Mouse (Mus musculus) neural tube, embryonic 15.5 days (tissue): ENCODE measurements around the gene Flt3. TPM values are rescaled to one million over a fixed set of nuclear protein-coding genes. Genes with fewer than 3 reads are reported as not detected.

Experiments used
- ATAC-seq: fragments of 200-750 bp; cut with Nextera tagmentation; 2 replicates; pipeline ENCODE4 v1.8.0; 2017; ENCODE audit warnings: mild to moderate bottlenecking, moderate TSS enrichment, moderate library complexity; ENCODE audit not compliant: low FRiP score
- H3K27ac ChIP-seq: fragments of 300-500 bp; sonication (generic); replicated peaks from 2 replicates; pipeline ENCODE4 v1.5.1; 2015; ENCODE audit warnings: mild to moderate bottlenecking, inconsistent platforms
- H3K27me3 ChIP-seq: fragments of 300-500 bp; sonication (generic); replicated peaks from 2 replicates; pipeline ENCODE4 v1.6.1; 2015; ENCODE audit warnings: inconsistent platforms
- H3K36me3 ChIP-seq: fragments of 300-500 bp; sonication (generic); 2 replicates; pipeline ENCODE4 v1.6.1; 2015; ENCODE audit warnings: inconsistent platforms
- H3K4me1 ChIP-seq: fragments of 300-500 bp; sonication (generic); 2 replicates; pipeline ENCODE4 v1.6.1; 2015; ENCODE audit warnings: inconsistent platforms
- H3K4me2 ChIP-seq: fragments of 300-500 bp; sonication (generic); 2 replicates; pipeline ENCODE4 v1.6.1; 2015; ENCODE audit warnings: inconsistent platforms, mild to moderate bottlenecking, moderate library complexity
- H3K4me3 ChIP-seq: fragments of 300-500 bp; sonication (generic); replicated peaks from 2 replicates; pipeline ENCODE4 v1.5.1; 2015; ENCODE audit warnings: mild to moderate bottlenecking, inconsistent platforms
- H3K9ac ChIP-seq: fragments of 300-500 bp; sonication (generic); replicated peaks from 2 replicates; pipeline ENCODE4 v1.6.1; 2015; ENCODE audit warnings: mild to moderate bottlenecking, inconsistent platforms
- H3K9me3 ChIP-seq: fragments of 300-500 bp; sonication (generic); replicated peaks from 2 replicates; pipeline ENCODE4 v1.6.1; 2016; ENCODE audit warnings: inconsistent platforms
- WGBS: fragments of 180-500 bp; shearing (Covaris S2); methylation state at CpG from one replicate; pipeline ENCODE4 v1.1.7; 2015; ENCODE audit warnings: mixed read lengths; 5-methylcytosine and 5-hydroxymethylcytosine counted together
- polyA plus RNA-seq: library from polyadenylated mRNA; unstranded; fragments of >200 nt; fragmentation: Nextera tagmentation; extraction: Ambion mirVana; gene quantifications from 2 replicates; pipeline ENCODE4 v1.2.1, GENCODE M21; 2015

The Flt3 gene
- polyA plus RNA-seq, 1 experiment from 2014 or later: 2.6 TPM

DNA sequence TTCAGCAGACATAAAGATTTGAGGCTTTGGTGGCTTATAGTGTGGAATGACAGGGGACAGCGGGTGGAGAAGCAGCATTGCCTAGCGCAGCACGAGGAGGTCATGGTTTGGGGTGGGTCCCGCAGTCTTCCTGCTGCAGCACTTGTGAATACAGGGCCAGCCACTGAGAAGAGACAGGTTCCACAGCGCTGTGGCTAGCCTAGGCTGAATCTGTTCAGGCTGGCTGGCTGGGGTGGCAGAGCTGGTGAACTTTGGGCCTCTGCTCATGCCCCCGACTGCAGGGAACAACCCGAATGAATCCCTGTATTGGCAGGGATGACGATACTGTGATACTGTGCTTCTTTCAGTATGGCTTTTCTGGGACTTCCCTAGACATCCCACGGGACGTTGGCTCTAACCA is 56.4 kb downstream of the Flt3 start:
- WGBS: 90% methylated on average over 10 of the region's 10 CpGs
- Histone ChIP-seq H3K4me1 (no peaks in the 10 kb centered on the region), H3K9ac (no peak overlapping the region), H3K4me3 (no peak overlapping the region), H3K36me3 (no peaks in the 10 kb centered on the region), H3K9me3 (no peaks in the 10 kb centered on the region), H3K27me3 (no peaks in the 10 kb centered on the region), H3K4me2 (no peak overlapping the region), H3K27ac (no peak overlapping the region)
- ATAC-seq: no peak

DNA sequence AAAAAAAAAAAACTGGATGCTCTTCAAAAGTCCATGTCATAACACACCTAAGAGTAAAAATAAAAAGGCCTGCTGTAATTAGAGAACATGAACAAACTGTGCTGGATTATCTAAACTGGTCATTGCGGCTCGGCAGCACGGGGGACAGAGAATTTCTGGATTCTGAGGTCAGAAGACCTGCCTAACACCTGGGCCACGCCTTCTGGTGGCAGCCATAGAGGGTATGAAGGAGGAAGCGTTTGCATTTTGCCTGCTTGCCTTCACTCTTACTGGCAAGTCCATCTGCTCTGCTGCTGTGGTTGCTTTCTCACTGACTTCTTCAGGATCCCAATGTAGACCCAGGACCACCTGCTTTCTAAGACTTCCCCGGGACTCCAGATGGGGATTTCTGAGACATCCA is 57.4 kb downstream of the Flt3 start:
- Histone ChIP-seq H3K9me3 (no peaks in the 10 kb centered on the region), H3K9ac (no peak overlapping the region), H3K4me2 (no peak overlapping the region), H3K4me1 (no peaks in the 10 kb centered on the region), H3K27me3 (no peaks in the 10 kb centered on the region), H3K4me3 (no peak overlapping the region), H3K36me3 (no peaks in the 10 kb centered on the region), H3K27ac (no peak overlapping the region)
- 91% methylated on average over 6 of the region's 6 CpGs for WGBS
- no peak for ATAC-seq

DNA sequence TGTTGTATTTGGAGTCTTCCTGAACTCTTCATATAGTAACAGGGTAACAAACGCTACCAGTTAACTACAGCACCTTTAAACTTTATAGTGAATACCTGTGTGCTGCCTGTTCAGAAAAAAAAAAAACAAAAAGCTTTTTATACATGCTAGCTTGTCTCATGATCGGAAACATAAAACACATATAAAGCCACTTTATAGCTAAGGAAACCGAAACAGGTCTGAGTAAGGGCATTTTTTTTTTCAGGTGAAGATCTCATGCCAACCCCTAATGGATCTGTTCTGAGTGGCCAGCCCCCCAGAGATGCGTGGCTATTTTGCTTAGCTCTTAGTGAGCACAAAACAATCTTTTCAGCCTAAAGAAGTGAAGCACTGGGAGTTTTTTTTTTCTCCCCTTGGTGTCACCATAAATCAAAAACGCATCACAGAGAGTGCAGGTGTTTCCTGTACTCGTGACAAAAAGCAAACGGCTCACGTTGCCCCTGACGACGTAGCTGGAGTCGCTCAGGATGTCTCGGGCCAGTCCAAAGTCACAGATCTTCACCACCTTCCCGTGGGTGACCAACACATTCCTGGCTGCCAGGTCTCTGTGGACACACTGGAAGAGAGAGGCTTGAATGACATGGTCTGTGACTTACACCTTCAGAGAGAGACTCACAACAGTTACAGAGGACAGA is 59.4 kb downstream of the Flt3 start:
- Histone ChIP-seq H3K27me3 (no peaks in the 10 kb centered on the region), H3K4me1 (no peaks in the 10 kb centered on the region), H3K4me3 (no peak overlapping the region), H3K36me3 (no peaks in the 10 kb centered on the region), H3K4me2 (no peak overlapping the region), H3K27ac (no peak overlapping the region), H3K9ac (no peak overlapping the region), H3K9me3 (no peaks in the 10 kb centered on the region)
- WGBS: 55% methylated on average over 13 of the region's 13 CpGs
- no peak for ATAC-seq

DNA sequence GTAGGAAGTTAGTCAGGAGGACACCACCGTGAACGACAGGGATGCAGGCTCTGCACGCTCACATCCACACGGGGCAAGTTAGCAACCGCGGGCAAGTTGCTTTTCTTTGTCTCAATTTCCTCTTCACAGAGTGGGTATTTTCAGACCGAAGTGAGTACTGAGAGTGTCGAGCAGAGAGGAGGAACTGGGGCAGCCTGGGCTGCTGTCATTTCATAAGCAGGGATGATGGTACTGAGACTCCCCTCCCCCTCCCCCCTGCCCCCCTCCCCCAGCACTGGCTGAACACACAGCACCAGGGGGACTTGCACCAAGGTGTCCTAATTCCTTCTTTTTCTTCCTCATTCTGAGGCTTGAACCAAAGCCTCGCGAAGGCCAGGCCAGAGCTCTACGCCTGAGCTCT is 60.7 kb downstream of the Flt3 start:
- Histone ChIP-seq H3K27me3 (no peaks in the 10 kb centered on the region), H3K4me1 (no peaks in the 10 kb centered on the region), H3K4me3 (no peak overlapping the region), H3K9me3 (no peaks in the 10 kb centered on the region), H3K4me2 (no peak overlapping the region), H3K27ac (no peak overlapping the region), H3K36me3 (no peaks in the 10 kb centered on the region), H3K9ac (no peak overlapping the region)
- WGBS: 90% methylated on average over 11 of the region's 11 CpGs
- ATAC-seq: no peak

DNA sequence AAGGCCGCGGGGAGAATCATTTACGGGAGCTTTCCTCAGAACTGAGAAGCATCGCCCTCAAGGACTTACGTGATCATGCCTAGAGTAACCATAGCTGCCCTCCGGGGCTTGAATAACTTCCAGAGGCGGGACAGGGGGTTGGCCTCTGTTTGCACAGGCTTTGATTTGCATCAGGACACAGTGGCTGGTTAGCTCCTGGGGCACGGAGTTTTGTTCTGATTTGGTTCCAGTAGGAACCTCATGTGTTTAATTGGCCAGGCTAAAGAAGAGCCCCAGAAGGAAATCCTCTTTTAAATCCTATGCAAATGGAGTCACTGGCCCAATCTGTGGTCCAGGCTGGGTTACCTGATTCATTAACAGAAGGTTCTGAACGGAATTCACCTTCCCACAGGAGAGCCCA is 61.3 kb downstream of the Flt3 start:
- no peak overlapping the region for H3K27ac ChIP-seq
- no peak overlapping the region for H3K9ac ChIP-seq
- H3K36me3 ChIP-seq: no peaks in the 10 kb centered on the region
- H3K4me1 ChIP-seq: no peaks in the 10 kb centered on the region
- no peaks in the 10 kb centered on the region for H3K9me3 ChIP-seq
- no peaks in the 10 kb centered on the region for H3K27me3 ChIP-seq
- WGBS: 65% methylated on average over 9 of the region's 9 CpGs
- H3K4me3 ChIP-seq: no peak overlapping the region
- H3K4me2 ChIP-seq: no peak overlapping the region
- ATAC-seq: no peak

DNA sequence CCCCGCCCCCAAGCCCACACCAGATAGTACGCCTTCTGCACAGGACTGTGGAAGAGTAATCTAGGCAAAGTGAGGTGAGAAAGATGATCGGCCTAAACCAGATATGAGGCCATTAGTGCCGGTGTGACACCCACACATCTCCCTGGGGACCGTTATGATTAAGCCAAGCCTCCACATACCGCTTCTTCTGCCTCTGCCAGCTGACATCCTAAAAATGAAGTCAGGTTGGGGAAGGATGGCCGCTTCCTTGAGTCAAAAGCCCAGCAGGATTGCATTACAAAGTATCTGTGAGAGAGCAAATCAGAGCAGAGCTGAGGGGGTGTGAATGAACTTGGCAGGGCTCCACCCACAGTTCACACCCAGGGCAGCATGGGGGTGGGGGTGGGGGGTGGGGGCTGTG is 67.6 kb downstream of the Flt3 start:
- WGBS: 32% methylated on average over 7 of the region's 7 CpGs
- no peaks in the 10 kb centered on the region for H3K4me1 ChIP-seq
- H3K4me2 ChIP-seq: no peak overlapping the region
- H3K36me3 ChIP-seq: no peaks in the 10 kb centered on the region
- no peak overlapping the region for H3K9ac ChIP-seq
- H3K4me3 ChIP-seq: no peak overlapping the region
- H3K27ac ChIP-seq: no peak overlapping the region
- H3K27me3 ChIP-seq: no peaks in the 10 kb centered on the region; the same call in 1 of the 2 replicates
- H3K9me3 ChIP-seq: no peaks in the 10 kb centered on the region
- ATAC-seq: no peak

DNA sequence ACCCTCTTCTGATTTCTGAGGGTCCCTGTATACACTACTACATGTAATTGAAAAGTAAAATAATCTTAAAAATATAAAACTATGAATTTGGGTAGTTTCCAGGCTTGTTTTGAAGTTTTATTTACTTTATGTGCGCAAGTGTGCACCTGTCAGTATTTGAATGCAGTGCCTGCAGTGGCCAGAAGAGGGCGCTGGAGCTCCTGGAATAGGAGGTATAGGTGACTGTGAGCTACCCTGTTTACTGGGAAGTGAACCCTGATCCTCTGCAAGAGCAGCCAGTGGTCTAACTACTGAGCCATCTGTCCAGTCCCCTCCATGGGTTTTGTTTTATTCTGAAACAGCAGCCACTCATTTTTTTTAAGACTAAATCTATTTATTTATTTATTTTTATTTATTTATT is 68.7 kb downstream of the Flt3 start:
- 51% methylated on average over 2 of the region's 2 CpGs for WGBS
- H3K4me3 ChIP-seq: no peak overlapping the region
- no peaks in the 10 kb centered on the region for H3K9me3 ChIP-seq
- H3K4me1 ChIP-seq: no peaks in the 10 kb centered on the region
- no peak overlapping the region for H3K27ac ChIP-seq
- H3K9ac ChIP-seq: no peak overlapping the region
- no peak for ATAC-seq
- no peak overlapping the region for H3K4me2 ChIP-seq
- no peaks in the 10 kb centered on the region; the same call in 1 of the 2 replicates for H3K27me3 ChIP-seq
- no peaks in the 10 kb centered on the region for H3K36me3 ChIP-seq

DNA sequence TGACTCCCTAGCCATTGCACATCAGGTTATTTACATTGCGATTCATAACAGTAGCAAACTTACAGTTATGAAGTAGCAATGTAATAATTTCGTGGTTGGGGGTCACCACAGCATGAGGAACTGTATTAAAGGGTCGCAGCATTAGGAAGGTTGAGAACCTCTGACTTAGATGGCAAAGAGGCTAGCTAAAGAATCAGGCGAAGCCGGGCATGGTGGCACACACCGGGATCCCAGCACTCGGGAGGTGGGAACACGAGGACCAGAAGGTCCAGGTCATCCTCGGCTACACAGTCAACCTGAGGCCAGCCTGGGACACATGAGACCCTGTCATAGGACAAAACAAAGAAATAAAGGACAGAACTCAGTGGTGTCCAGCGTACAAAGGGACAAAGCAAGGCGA is 70.3 kb downstream of the Flt3 start:
- Histone ChIP-seq H3K4me2 (no peak overlapping the region), H3K9me3 (no peaks in the 10 kb centered on the region), H3K27ac (no peak overlapping the region), H3K9ac (no peak overlapping the region), H3K4me1 (no peaks in the 10 kb centered on the region), H3K27me3 (no peaks in the 10 kb centered on the region; the same call in 1 of the 2 replicates), H3K36me3 (no peaks in the 10 kb centered on the region), H3K4me3 (no peak overlapping the region)
- 85% methylated on average over 11 of the region's 11 CpGs for WGBS
- ATAC-seq: no peak

DNA sequence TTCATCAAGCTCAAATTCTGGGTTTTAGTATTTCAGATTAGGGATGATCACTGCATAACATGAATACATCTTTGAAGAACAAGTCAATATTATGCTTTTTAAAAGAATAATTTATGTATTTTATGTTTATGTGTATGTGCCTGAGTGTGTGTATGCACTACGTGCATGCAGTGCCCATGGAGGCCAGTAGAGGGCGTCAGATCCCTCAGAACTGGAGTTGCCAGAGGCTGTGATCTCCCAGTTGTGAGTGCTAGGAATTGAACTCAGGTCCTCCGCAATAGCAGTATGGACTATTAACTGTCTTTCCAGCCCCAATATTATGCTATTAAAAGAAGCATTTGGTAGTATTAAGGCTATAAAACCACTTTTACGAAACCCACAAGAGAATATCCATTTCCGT is 72.7 kb downstream of the Flt3 start:
- Histone ChIP-seq H3K27me3 (peaks cover 8% of the 10 kb centered on the region), H3K27ac (no peak overlapping the region), H3K4me2 (no peak overlapping the region), H3K4me1 (no peaks in the 10 kb centered on the region), H3K9me3 (no peaks in the 10 kb centered on the region), H3K4me3 (no peak overlapping the region), H3K9ac (no peak overlapping the region), H3K36me3 (no peaks in the 10 kb centered on the region)
- 83% methylated on average over 5 of the region's 5 CpGs for WGBS
- no peak for ATAC-seq

DNA sequence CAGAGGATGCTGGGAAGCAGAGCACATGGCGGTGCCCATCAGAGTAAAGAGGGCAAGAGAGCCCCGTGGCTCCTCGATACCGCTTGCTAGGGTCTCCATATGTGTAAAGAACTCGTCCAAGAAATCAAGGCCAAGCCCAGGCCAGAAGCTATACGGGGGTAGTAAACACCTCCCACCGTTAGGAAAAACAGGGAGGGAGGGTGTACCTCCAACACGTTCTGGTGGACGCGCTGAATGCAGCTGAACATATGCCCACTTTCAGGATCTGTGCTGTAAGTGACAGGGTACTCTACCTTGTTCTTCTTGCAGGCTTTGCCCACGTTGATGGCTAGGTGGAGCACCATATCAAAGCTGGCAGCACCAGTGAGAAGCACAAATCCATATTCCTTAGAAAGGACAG is 74.4 kb downstream of the Flt3 start:
- Histone ChIP-seq H3K9ac (no peak overlapping the region), H3K36me3 (no peaks in the 10 kb centered on the region), H3K4me3 (no peak overlapping the region), H3K4me2 (no peak overlapping the region), H3K4me1 (no peaks in the 10 kb centered on the region), H3K27ac (no peak overlapping the region), H3K27me3 (peaks cover 25% of the 10 kb centered on the region), H3K9me3 (no peaks in the 10 kb centered on the region)
- no peak for ATAC-seq
- 78% methylated on average over 11 of the region's 11 CpGs for WGBS

DNA sequence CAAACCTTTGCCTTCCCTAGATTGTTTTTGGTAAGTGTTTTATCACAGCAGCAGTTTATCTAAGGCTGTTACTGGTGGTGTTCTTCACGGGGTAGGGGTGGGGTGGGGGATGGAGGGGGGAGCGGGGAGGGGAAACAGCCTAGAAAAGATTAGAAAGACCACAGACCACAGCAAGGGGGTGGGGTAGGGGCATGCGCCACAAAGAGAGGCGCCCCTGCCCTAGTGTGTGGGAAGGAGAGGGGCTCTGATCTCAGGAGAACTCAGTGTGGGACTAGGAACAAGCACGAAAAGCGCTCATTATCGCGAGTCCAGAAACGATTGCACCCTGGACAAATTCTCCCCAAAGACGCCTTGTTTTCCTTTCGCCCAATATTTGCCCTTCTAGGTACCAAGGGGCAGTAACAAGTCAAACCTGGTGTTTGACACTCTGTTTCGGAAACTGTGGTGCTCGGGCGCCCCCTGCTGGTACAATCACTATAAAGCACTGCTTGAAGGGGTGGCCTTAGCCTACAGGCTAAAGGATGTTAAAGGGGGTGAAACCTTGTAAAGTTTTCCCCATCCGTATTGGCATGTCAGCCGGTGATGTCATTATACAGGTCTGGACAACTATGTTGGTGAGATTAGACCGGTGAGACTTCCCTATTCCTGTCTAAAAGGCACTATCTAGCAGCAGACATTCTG is 76.9 kb downstream of the Flt3 start:
- 18% methylated on average over 17 of the region's 17 CpGs for WGBS
- no peak overlapping the region for H3K9ac ChIP-seq
- peaks cover 39% of the 10 kb centered on the region for H3K27me3 ChIP-seq
- H3K4me3 ChIP-seq: no peak overlapping the region
- no peaks in the 10 kb centered on the region for H3K4me1 ChIP-seq
- no peaks in the 10 kb centered on the region for H3K36me3 ChIP-seq
- H3K27ac ChIP-seq: no peak overlapping the region
- H3K4me2 ChIP-seq: no peak overlapping the region
- H3K9me3 ChIP-seq: no peaks in the 10 kb centered on the region
- no peak for ATAC-seq

DNA sequence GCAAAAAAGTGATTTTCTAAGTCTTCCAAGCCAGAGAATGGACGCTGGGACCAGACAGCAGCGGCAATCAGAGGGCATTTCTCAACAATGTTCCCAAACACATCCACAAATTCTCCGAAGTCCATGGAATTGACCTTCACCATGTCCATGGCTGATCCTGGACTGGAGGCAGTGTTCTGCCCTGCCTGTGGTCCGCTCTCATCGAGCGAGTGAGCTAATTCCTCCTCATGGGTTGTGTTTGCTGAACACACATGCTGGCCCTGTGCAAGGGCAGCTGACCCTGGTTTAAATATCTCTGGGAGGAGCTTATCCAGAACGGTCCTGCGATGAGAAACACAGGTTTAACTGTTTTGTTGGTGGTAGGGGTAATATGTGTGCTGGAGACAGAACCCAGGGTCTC is 78.1 kb downstream of the Flt3 start, which contains the start of gene Urad:
Gene Urad, minus strand, starts transcription at position 258 of the 400 bp plus-strand sequence.
- WGBS: 80% methylated on average over 8 of the region's 8 CpGs
- H3K4me3 ChIP-seq: no peak within 1 kb of the TSS
- no peak within 1 kb of the TSS for H3K27ac ChIP-seq
- H3K27me3 ChIP-seq: peaks cover 51% of the 10 kb centered on the region
- H3K4me1 ChIP-seq: no peaks in the 10 kb centered on the region
- no peaks in the 10 kb centered on the region for H3K36me3 ChIP-seq
- no peak within 1 kb of the TSS for H3K4me2 ChIP-seq
- no peak for ATAC-seq
- H3K9me3 ChIP-seq: no peaks in the 10 kb centered on the region
- no peak within 1 kb of the TSS for H3K9ac ChIP-seq
